Mouse (Mus musculus) heart, embryonic 14.5 days (tissue): ENCODE data around the gene Fam163a. TPM values are rescaled to one million over a fixed set of nuclear protein-coding genes. Genes with fewer than 3 reads are reported as not detected.
A peak's percentile ranks its signal among the peaks of the same experiment; 100 is the strongest.

Experiments used
- ATAC-seq: fragments of 200-750 bp; cut with Nextera tagmentation; 2 replicates; pipeline ENCODE4 v1.8.0; 2017; ENCODE audit warnings: low read depth, moderate TSS enrichment; ENCODE audit not compliant: insufficient number of reproducible peaks, insufficient read depth, low FRiP score
- H3K27ac ChIP-seq, 2 experiments: fragments of 200-500 bp in 1 of 2; fragments of 300-500 bp in 1 of 2; sonication (generic) in 1 of 2; replicated peaks in 1 of 2; 2 replicates each; pipeline ENCODE4 v1.5.1; 2012 to 2014; ENCODE audit warnings: low read depth in 2 of 2, low read length in 2 of 2, control low read depth in 1 of 2, mild to moderate bottlenecking in 1 of 2, mixed read lengths in 1 of 2; ENCODE audit not compliant: control insufficient read depth in 1 of 2, insufficient read depth in 1 of 2
- H3K27me3 ChIP-seq: fragments of 300-500 bp; sonication (generic); 2 replicates; pipeline ENCODE4 v1.6.1; 2014; ENCODE audit warnings: mild to moderate bottlenecking, low read length, control low read depth; ENCODE audit not compliant: control insufficient read depth, insufficient read depth
- H3K36me3 ChIP-seq: fragments of 300-500 bp; sonication (generic); 2 replicates; pipeline ENCODE4 v1.6.1; 2014; ENCODE audit warnings: mild to moderate bottlenecking, control low read depth, low read length, mixed read lengths; ENCODE audit not compliant: control insufficient read depth, insufficient read depth
- H3K4me1 ChIP-seq, 2 experiments: fragments of 200-500 bp in 1 of 2; fragments of 300-500 bp in 1 of 2; sonication (generic) in 1 of 2; 2 replicates each; pipeline ENCODE4 v1.6.1; 2012 to 2014; ENCODE audit warnings: low read length in 2 of 2, control low read depth in 1 of 2, mixed read lengths in 1 of 2; ENCODE audit not compliant: control insufficient read depth in 2 of 2, insufficient read depth in 2 of 2
- H3K4me2 ChIP-seq: fragments of 300-500 bp; sonication (generic); 2 replicates; pipeline ENCODE4 v1.6.1; 2014; ENCODE audit warnings: mild to moderate bottlenecking, low read length
- H3K4me3 ChIP-seq, 2 experiments: fragments of 200-500 bp in 1 of 2; fragments of 300-500 bp in 1 of 2; sonication (generic) in 1 of 2; 2 replicates each; pipeline ENCODE4 v1.5.1; 2012 to 2014; ENCODE audit warnings: low read length in 2 of 2, mild to moderate bottlenecking in 2 of 2, control low read depth in 1 of 2, low read depth in 1 of 2, moderate library complexity in 1 of 2; ENCODE audit not compliant: control insufficient read depth in 1 of 2, insufficient read depth in 1 of 2
- H3K9ac ChIP-seq: fragments of 300-500 bp; sonication (generic); 2 replicates; pipeline ENCODE4 v1.6.1; 2014; ENCODE audit warnings: mild to moderate bottlenecking, low read length
- H3K9me3 ChIP-seq: fragments of 300-500 bp; sonication (generic); 2 replicates; pipeline ENCODE4 v1.6.1; 2016; ENCODE audit warnings: low read length, control low read depth; ENCODE audit not compliant: control insufficient read depth
- WGBS: fragments of 180-500 bp; shearing (Covaris S2); extraction: QIAGEN DNeasy Blood & Tissue Kit; methylation state at CpG from one replicate; pipeline ENCODE4 v1.1.7; 2014; 5-methylcytosine and 5-hydroxymethylcytosine counted together
- polyA plus RNA-seq: library from polyadenylated mRNA; unstranded; fragments of >200 nt; fragmentation: Nextera tagmentation; extraction: Ambion mirVana; gene quantifications from 2 replicates; pipeline ENCODE4 v1.2.1, GENCODE M21; 2014

The Fam163a gene
- polyA plus RNA-seq, 1 experiment from 2014 or later: 2.4 TPM

- no peaks in the 10 kb centered on the region for H3K36me3 ChIP-seq
- H3K27ac ChIP-seq: no peak overlapping the region
Observed at GRCm38 (mm10) chr1:156229448-156229847, 24.6 kb upstream of the Fam163a start.

GRCm38 (mm10) chr1:156228728-156229127, 23.9 kb upstream of the Fam163a start:
- Histone ChIP-seq H3K4me3 (no peak overlapping the region), H3K4me1 (peaks cover 0 to 14% of the 10 kb centered on the region in 2 experiments; a peak in 3 of 4 replicates), H3K36me3 (no peaks in the 10 kb centered on the region), H3K9me3 (no peaks in the 10 kb centered on the region), H3K4me2 (no peak overlapping the region), H3K27ac (no peak overlapping the region), H3K9ac (no peak overlapping the region), H3K27me3 (no peaks in the 10 kb centered on the region)
- ATAC-seq: no peak
- WGBS: 81% methylated on average over 4 of the region's 4 CpGs

More at GRCm38 (mm10) chr1:156229448-156229847, 24.6 kb upstream of the Fam163a start:
- no peak overlapping the region for H3K4me3 ChIP-seq
- peak; percentile 20; the same call in 1 of the 2 replicates for ATAC-seq
- H3K4me2 ChIP-seq: no peak overlapping the region
- H3K4me1 ChIP-seq: peaks cover 0 to 14% of the 10 kb centered on the region in 2 experiments; a peak in 3 of 4 replicates
- WGBS: 12% methylated on average over 7 of the region's 7 CpGs
- H3K9me3 ChIP-seq: no peaks in the 10 kb centered on the region
- no peak overlapping the region for H3K9ac ChIP-seq
- H3K27me3 ChIP-seq: no peaks in the 10 kb centered on the region

GRCm38 (mm10) chr1:156226903-156227302, 22.1 kb upstream of the Fam163a start:
- H3K4me1 ChIP-seq: peaks cover 15 to 32% of the 10 kb centered on the region in 2 experiments
- H3K27me3 ChIP-seq: no peaks in the 10 kb centered on the region
- no peaks in the 10 kb centered on the region for H3K9me3 ChIP-seq
- H3K36me3 ChIP-seq: no peaks in the 10 kb centered on the region
- H3K4me3 ChIP-seq: no peak overlapping the region
- no peak for ATAC-seq
- H3K27ac ChIP-seq: no peak overlapping the region
- H3K9ac ChIP-seq: no peak overlapping the region
- WGBS: 31% methylated on average over 5 of the region's 5 CpGs
- no peak overlapping the region for H3K4me2 ChIP-seq

- H3K9ac ChIP-seq: 0 out of 2 replicates have a peak overlapping the region, but pooled peaks have one; percentile 25
- WGBS: 31% methylated on average over 13 of the region's 13 CpGs
- H3K4me2 ChIP-seq: peak overlapping the region; percentile 35
Observed at GRCm38 (mm10) chr1:156222205-156223000, 17.6 kb upstream of the Fam163a start.

GRCm38 (mm10) chr1:156221327-156221726, 16.5 kb upstream of the Fam163a start:
- no peak overlapping the region for H3K9ac ChIP-seq
- H3K36me3 ChIP-seq: no peaks in the 10 kb centered on the region
- ATAC-seq: no peak
- no peak overlapping the region for H3K4me3 ChIP-seq
- H3K27ac ChIP-seq: peak overlapping the region in 1 of 2 experiments; percentile 11; a peak in 1 of 4 replicates
- 78% methylated on average over 2 of the region's 2 CpGs for WGBS
- H3K4me1 ChIP-seq: peaks cover 34 to 42% of the 10 kb centered on the region in 2 experiments
- H3K4me2 ChIP-seq: no peak overlapping the region
- H3K27me3 ChIP-seq: no peaks in the 10 kb centered on the region
- H3K9me3 ChIP-seq: no peaks in the 10 kb centered on the region

More at GRCm38 (mm10) chr1:156222205-156223000, 17.6 kb upstream of the Fam163a start:
- no peaks in the 10 kb centered on the region for H3K27me3 ChIP-seq
- peak; percentile 64 for ATAC-seq
- peaks cover 34 to 43% of the 10 kb centered on the region in 2 experiments for H3K4me1 ChIP-seq
- no peak overlapping the region for H3K4me3 ChIP-seq
- H3K36me3 ChIP-seq: no peaks in the 10 kb centered on the region
- H3K9me3 ChIP-seq: no peaks in the 10 kb centered on the region
- peak overlapping the region; percentile 53 to 82 for H3K27ac ChIP-seq

- no peaks in the 10 kb centered on the region for H3K36me3 ChIP-seq
- no peaks in the 10 kb centered on the region for H3K9me3 ChIP-seq
- no peak overlapping the region for H3K9ac ChIP-seq
- H3K4me3 ChIP-seq: no peak overlapping the region
- 30% methylated on average over 2 of the region's 2 CpGs for WGBS
- ATAC-seq: no peak
- H3K27ac ChIP-seq: peak overlapping the region; percentile 41 to 63
- no peak overlapping the region for H3K4me2 ChIP-seq
- peaks cover 34 to 41% of the 10 kb centered on the region in 2 experiments for H3K4me1 ChIP-seq
- no peaks in the 10 kb centered on the region for H3K27me3 ChIP-seq
Observed at GRCm38 (mm10) chr1:156218573-156218972, 13.7 kb upstream of the Fam163a start.

GRCm38 (mm10) chr1:156217941-156218340, 13.1 kb upstream of the Fam163a start:
- Histone ChIP-seq H3K9me3 (no peaks in the 10 kb centered on the region), H3K27me3 (no peaks in the 10 kb centered on the region), H3K4me2 (no peak overlapping the region), H3K4me3 (no peak overlapping the region), H3K9ac (no peak overlapping the region), H3K27ac (peak overlapping the region; percentile 41 to 63), H3K36me3 (no peaks in the 10 kb centered on the region), H3K4me1 (peaks cover 29 to 38% of the 10 kb centered on the region in 2 experiments)
- 21% methylated on average over 8 of the region's 8 CpGs for WGBS
- 0 out of 2 replicates have a peak, but pooled peaks have one; percentile 12 for ATAC-seq
